Mouse (Mus musculus) G1E-ER4 (cell line): ENCODE results near the gene Npr2. TPM values are rescaled to one million over a fixed set of nuclear protein-coding genes. Genes with fewer than 3 reads are reported as not detected.

Source experiments
- GATA1 ChIP-seq: IDR thresholded peaks from one replicate; pipeline ENCODE4 v1.8.0; 2012; ENCODE audit warnings: low read length, inconsistent platforms
- polyA plus RNA-seq: library from polyadenylated mRNA; stranded (reverse); fragments of >175 nt; gene quantifications from 2 replicates; pipeline ENCODE4 v1.2.3, GENCODE M21; 2012

Gene Npr2
- 0.11 TPM in 2 replicates for polyA plus RNA-seq

DNA sequence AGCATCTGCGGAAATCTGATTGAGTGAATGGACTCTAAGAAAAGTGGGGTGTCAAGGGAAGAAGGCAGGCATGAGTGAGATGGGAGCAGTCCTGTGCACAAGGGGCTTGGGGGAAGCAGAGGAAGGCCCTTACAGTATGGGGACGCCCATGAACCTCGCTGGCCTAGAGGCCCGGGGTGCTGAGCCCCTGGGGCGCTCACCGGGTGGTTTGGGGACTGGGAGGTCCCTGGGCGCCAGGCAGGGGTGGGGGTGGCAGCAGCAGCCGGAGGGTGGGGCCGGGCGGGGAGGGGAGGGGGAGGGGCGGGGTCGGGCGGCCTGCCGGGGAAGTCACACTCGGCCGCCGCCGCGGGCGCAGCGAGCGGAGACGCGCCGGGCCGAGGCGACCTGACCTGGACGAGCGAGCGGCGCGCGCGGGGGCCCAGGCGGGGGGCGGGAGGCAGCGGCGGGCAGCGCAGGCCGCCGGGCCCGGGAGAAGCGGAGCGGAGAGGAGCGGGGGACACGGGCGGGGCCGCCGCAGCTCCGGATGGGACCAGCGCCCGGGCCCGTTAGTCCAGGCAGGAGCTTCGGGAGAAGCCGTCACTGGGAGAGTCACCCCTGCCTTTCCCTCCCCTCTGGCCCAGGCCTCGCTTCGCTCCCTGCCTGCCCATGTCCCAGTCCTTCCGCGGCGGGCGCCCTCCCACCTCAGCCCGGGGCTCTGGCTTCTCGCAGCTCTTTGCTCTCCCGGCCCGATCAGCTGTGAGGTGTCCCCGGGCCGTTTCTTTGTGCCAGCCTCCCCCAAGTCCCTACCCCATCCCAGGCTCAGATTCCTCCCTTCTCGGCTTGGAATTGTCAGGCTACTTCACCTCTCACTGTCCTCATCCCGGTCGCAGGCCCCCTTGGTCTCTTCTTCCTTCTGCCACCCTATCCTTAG, at the start of gene Npr2:
Gene Npr2, plus strand, starts transcription at position 890 of the 910 bp plus-strand sequence.
- TF ChIP-seq GATA1, result no peak

DNA sequence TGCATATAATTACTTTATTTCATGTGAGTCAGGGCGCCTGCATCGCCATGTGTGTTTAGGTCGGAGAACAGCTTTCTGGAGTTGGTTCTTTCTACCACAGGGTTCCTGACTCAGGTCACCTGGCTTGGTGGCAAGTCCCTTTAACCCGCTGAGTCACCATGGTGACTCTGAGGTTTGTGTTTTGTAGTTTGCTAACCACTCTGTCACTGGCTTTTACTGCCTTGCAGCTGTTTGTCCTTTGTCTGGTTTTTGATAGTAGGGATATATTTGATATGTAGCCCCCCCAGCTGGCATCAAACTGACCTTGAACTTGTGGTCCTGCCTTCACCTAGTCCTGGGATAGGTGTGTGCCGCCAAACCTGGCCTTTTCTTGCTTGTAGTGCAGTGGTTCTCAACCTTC, 49.5 kb upstream of the Npr2 start:
- TF ChIP-seq GATA1, result no peak

DNA sequence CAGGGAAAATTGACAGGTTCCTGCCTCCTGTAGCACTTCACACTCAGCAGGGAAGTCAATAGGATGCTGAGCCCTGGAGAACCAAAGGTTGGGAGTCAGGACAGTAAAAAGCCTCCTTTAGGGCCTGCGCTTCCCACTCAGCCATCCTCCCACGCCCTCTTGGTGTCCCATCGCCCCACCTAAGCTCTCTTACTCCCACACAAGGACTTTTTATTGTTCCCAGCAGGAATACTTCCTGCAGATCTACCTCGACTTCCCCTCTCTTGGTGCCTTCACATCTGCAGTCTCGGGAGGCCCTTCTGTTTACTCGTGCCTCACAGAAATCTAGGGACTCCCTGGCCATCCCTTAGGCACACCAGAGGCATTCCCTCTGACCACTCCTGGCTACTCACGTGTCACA, 48.3 kb upstream of the Npr2 start:
- TF ChIP-seq GATA1, result no peak

DNA sequence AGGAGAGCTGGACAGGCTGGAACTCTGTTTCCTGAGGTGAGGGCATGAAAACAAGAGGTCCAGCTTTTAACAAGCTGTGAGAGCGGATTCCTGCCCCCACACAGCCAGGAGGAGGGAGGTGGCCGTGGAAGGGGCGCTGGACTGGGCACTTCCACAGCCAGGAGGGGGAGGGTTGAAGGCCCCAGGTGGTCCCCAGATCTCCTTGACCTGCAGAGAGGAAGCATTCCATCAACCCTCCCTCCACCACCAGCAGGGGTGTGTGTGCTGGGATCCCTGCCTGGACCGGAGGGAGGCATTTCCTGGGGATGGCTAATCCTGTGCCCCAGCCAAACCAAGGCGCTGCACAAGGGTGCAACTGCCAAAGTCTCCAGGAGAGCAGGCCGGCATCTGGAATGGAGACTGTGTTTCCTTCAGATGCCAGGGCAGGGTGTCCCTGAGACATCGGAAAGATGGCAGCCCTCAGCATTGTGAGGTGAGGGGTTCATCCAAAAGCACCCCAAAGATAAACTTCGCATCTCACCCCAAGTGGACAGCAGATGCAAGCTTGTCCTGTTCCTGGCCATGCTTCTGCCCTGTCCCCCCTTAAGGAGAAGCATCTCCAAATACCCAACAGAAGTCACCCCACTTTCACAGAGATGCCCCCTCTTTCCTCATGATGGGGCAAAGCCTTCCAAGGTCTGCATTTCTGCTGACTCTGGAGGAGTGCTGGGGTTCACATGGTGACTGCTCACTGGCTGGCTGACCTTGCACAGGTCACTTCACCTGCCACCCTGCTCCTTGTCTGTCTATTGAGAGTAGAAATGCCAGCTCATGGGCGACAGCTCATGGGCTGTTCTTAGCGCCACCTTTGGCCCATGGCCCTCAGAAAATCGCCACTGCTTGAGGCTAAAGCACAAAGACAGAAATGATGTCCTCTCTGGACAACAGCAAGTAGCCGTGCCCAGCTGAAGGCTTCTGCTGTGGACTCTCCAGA, 47.0 kb upstream of the Npr2 start, which contains the start of gene Msmp:
Gene Msmp, minus strand, starts transcription at position 51 of the 973 bp plus-strand sequence.
- TF ChIP-seq GATA1, result no peak

DNA sequence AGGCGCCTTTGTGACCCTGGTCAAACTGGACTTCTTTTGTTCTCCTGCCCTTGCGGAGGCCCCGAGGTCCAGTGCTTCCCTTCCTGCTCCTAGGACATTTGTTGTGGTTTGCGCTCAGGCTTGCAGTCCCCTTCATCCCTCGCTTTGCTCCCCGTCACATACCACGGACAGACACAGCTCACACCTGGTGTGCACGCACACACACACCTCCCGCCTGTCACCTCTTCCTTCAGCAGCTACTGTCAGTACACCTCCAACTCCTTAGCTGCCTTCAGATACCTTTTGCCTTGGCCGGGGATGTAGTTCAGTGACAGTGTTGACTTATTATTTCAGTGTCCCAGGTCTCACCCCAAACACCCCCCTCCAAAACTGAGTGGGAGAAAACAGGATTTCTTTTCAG, 46.1 kb upstream of the Npr2 start:
- no peak for TF ChIP-seq GATA1

DNA sequence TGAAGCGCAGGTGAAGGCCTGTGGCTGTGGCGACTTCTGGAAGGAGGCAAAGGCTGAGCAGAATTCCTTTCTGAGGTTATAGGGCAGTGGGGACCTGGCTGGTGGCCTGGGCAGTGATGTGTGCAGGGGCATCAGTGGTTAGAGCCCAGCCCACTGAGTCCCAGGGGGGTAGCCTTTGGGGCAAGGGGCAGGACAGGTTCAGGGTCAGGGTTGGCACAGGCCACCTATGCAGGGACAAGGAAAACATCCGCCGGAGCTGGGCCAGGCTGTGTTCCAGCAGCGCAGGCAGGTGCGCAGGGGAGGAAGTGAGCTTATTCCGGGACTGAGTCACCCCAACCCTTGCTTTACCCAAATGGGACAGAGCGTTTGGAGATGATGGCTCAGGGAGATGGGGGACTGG, 45.3 kb upstream of the Npr2 start:
- TF ChIP-seq GATA1, result no peak

DNA sequence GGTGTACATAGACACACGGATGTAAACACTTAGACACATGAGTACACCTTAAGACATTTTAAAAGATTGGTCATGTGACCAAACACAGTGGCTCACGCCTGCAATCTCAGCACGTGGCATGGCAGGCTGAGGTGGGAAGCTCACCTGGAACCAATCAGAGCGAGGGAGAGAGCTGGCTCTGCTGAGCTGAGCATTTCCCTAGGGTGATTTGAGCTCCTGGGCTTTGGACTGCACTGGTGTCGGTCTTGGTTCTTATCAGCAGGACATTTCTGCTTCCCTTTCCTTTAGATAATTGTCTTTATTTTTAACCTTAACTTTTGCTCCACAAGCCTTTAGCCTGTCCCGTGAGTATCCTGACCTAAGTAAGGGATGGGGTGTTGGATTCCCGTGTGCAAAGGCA, 44.1 kb upstream of the Npr2 start:
- TF ChIP-seq GATA1, result no peak

DNA sequence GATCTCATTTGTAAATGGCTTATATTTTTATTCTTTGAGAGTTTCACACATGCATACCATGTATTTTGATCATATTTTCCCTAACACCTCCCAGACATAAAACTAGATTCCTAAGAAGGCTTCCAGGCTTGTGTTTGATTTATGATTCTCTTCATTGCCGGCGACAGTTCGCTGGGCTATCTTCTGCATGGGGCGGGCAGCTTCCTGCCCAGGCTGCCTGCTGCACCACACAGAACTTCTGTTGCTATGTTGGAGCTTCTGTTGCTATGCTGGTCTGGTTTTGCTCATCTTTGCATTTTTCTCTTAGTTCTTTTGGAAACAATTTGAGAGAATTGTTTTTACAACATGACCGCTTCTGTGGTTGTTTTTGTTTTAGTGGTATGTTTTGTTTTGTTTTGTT, 40.2 kb upstream of the Npr2 start:
- no peak for TF ChIP-seq GATA1

DNA sequence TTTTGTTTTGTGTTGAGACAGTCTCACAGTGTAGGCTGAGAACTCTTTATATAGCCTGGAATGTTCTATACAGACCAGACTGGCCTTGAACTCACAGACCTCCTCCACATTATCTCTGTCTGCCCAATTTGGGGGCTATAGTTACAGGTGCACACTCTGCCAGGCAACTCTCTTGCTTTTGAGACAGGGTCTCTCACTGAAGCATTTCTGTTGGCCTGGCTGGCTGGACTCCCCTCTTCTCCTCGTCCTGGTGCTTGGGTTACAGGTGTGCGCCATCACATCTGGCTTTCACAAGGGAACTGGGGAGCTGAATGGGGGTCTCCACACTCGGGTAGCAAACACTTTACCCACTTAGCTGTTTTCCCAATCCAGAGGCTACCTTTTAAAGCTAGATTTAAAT, 39.8 kb upstream of the Npr2 start:
- no peak for TF ChIP-seq GATA1

DNA sequence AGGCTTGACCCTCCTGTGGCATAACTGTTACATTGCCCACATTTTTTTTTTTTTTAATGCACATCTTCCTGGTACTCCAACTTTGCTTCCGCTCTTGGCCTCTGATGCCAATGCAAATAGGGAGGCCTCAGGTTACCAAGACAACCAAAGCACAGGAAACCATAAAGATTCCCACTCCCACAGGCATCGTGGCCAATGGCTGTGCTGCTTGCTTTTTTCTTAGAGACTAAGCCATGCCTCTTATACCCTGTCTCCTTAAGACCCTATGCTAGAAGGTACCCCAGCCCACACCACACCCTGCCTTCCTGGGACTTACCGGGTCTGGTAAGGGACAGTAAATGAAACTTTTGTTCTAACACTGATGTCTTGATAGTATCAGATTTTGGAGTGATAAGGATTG, 38.3 kb upstream of the Npr2 start:
- no peak for TF ChIP-seq GATA1

DNA sequence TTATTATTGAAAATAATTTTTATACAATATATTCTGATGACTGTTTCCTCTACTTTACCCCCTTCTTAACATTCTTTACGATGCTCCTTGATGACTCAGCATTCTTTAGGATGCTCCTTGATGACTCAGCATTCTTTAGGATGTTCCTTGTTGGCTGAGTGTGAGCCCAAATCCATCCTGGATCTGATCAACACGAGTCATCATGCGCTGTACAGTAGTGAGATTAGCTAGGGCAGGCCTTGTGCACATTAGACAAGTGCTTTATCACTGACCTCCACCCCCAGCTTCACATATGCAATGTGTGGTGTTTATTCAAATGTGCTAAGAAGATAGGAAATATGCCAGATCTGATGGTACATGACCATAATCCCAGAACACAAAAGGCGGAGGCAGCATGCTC, 33.5 kb upstream of the Npr2 start:
- TF ChIP-seq GATA1, result peak; percentile 93

DNA sequence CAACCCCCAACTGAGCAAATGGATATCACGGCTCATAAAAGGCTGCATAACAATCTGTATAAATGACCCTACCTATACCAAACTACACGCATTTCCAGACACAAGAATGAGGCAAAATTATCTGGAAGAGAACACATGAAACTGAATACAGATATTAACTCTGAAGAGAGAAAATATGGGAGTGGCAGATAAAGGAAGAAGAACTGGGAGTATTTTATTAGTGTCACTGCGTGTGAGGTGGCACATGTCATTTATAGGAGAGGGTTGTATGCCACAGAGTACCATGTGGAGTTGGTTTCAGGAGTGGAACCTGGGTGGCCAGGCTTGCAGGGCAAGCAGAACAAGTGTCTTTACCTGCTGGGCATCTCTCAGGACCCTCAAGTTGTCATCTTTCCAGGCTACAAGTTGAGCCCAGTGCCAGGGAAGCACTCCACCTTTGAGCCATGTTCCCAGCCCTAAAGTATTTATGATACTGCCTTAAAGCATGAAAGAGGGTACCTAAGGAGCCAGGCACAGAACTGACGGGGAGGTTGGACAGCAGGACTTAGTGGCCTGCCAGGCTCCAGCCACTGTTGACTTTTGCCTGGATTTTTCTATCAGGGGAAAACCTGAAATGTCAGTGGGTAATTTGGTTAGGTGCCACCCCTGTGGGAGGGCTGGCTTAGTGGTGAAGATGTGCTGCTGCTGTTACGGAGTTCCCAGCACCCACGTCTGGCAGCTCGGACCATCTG, 32.9 kb upstream of the Npr2 start:
- TF ChIP-seq GATA1, result no peak

DNA sequence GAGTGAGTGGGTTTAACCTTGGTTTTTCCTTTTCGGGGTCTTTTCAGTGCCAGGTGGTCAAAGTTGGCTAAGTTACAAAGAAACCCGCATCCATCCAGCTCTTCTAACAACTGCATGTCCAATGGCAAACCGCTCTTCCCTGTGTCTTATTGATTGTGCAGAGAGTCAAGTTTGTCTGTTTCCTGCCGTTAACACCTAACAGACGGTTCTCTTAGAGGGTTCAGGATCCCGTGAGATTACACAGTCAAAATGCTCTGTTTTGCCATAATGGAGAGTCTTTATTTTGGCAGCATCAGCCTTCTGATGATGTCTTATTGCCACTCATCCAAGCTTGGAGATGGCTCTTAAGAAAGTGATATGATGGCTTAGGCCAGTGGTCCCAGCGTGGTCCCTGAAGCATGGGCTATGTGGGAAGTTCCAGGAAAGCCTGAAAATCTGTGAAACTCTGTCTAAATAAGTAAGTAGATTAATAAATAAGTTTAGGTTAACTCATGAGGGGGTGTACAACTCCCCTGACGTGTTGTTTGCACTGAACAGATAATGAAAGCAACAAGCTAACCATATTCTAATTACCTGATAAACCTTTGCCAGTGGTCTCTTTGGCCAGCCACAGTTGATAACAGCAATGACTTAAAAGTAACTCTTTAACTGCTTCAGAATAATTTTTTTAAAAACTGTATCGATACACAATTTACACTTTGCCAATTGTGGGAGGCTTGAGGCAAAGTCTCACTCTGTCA, 31.4 kb upstream of the Npr2 start:
- TF ChIP-seq GATA1, result peak; percentile 48

DNA sequence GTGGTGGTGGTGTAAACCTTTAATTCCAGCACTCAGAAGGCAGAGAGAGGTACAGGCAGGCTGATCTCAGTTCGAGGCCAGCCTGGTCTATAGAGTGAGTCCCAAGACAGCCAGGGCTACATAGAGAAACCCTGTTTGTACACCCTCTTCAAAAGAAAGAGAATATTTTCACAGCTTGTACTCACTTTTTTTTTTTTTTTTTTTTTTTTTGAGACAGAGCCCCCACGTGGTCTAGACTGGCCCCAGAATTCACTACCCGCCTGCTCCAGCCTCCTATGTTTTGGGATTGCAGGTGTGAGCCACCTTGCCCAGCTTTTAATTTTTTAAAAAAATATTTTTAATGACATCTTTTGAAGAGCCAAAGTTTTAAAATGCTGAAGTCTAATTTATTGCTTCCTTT, 27.6 kb upstream of the Npr2 start:
- no peak for TF ChIP-seq GATA1
